Mouse (Mus musculus) forelimb bud, embryonic 11.5 days (tissue): ENCODE data around the gene Banp.

ENCODE experiments used
- DNase-seq: peaks from one replicate; pipeline ENCODE4 v3.0.0-alpha.2; 2012; ENCODE audit warnings: low read depth, low spot score

The Banp gene

DNA sequence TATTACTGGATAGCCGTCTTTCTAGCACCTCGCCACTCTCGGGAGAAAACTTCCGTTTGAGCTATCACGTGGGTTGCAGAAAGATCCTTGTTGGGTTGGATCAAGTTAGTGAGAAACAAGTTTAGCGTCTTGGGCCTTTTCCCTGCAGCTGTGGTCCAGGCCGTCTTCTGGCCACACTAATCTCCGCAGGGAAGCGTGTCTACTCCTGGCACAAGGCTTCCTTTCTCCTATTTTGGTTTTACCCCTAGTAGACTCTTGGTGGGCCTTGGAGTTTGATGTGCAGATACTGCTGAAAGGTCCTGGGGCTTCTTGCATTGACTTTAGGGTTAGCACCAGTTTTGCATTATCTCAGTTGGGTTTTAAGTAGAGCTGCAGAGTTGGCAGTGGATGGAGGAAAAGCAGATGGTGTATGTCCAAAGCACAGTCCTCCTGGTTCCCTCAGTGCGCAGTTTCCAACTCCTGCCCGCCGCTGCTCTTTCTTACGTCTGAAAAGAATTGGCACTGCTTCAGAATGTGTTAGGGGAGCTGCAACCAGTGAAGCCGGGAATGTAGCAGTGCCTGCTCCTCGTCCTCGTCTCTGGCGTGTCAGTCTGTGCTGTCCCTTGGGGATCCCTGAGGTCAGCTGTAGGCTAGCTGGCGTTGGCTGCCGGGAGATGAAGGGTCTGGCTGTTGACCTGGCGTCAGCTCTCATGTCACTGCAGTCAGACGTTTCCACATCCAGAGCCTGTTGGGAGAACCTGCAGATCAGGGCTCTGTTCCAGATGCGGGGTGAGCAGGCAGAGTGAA is 68.7 kb downstream of the Banp start:
- DNase-seq: no peak

DNA sequence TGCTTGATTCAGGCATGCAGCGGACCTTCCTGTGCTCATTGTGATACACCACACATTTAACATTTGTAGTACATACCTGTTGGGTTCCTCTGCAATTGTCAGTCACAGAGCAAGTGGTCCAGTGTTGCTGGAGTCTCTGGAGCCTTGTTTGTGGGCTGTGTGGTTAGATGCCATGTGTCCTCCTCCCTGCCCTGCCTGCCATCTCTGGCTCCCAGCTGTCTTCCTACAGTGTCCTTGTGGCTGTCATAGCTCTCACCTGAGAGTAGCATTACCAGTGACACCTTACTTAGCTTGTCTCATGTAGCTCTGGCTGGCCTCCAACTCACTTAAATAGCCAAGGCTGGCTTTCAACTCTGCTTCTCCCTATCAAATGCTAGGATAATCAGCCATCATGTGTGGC is 69.6 kb downstream of the Banp start:
- DNase-seq: no peak

DNA sequence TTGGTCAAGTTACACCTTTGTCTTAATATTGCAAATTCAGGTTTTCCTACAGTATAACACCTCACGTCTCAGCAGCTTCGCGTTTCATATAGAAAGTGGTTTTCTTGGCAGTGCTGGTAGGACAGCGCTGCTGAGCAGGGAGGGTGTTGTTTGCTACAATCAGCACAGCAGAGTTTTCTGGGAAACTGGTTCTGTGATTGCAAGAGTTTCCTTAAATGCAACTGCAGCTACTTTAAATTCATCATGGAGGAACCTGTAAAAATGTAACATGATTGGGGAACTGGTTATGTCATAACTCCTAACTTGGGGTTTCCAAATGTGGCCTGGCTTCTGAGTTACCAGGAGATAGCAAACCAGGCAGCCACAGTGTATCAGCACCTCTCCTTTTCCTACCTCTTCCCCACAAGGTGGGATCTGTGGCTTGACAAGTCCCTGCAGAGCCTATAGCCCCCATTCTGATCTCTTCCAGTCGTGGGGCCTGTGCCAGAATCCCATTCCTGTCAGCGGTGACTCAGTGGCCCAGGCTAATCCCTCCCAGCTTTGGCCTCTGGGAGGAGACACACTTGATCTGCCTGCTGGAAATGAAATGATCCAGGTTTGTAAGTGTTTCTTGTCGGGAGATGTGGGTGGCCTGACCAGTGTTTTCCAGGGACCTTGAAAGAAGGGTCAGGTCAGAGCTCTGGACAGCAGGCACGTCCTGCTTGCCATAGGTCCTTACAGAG is 70.7 kb downstream of the Banp start:
- no peak for DNase-seq

DNA sequence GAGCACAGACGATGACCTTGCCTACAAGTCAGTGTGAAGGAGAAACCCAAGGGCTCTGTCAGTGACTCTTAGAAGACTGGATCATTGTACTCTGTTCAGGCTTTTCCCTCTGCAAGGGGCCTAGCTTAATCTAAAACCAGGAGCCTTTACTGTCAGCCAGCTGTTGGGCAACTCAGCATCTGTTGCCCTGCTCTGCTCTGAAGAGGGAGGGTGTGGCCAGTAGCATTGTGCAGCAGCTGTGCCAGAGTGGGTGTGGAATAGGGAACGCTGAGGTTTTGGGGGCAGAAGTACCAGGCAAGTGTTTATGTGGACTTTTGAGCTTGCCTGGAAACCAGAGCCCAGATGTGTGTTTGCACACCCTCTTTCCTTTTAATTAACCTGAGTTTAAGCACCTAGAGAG is 72.2 kb downstream of the Banp start:
- no peak for DNase-seq

DNA sequence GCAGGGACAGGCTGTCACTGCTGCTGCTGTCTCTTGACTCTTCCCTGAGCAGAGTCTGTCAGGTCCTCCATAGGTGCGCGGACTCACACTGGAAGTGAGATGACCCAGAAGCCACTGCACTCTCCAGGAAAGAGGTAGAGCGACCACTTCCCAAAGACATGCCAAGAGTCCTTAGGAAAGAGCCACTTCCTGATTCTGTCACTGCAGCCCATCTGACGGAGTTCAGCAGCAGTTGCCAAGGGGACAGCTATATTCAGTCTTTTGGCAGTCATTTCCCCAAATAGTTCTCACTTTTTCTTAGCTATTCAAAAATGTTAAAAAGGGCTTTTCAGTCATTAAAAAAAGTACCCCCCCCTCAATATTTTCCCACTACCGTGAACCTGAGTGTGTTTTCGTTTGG is 72.7 kb downstream of the Banp start:
- no peak for DNase-seq

DNA sequence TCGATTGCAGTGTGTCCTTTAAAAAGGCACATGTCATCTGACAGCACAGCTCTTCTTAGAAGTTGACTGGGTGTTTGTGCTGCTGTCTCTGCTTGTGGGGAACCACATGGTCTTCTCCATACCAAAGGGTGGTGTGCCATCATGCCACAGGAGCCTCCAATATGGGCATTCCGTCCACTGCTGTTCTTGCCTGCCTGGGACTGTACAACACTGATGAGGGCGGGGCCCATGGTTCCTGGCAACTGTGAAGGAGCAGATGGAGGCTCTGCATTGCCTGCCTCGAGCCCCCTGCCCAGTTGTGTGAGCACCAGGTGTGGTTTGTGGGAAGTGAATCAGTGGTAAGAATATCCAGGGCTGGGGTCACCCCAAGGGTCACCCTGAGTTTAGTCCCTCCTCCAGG is 73.2 kb downstream of the Banp start:
- no peak for DNase-seq

DNA sequence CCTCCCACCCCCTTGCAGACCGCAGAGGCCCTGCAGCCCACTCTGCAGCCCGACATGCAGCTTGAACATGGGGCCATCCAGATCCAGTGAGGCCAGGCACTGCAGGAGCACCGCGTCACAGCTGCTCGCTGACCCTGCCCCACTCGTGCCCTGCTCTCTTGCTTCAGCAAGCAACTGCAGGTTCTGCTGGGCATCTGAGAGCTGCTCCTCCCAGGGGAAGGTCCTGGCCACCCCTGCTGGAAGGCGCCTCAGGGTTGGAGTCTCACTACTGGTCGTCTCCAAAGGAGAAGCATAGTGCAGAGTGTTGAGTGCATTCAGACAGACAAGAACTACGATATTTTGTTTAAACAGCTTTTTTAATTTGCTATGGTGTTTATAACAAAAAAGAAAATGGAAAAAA is 76.0 kb downstream of the Banp start:
- no peak for DNase-seq

DNA sequence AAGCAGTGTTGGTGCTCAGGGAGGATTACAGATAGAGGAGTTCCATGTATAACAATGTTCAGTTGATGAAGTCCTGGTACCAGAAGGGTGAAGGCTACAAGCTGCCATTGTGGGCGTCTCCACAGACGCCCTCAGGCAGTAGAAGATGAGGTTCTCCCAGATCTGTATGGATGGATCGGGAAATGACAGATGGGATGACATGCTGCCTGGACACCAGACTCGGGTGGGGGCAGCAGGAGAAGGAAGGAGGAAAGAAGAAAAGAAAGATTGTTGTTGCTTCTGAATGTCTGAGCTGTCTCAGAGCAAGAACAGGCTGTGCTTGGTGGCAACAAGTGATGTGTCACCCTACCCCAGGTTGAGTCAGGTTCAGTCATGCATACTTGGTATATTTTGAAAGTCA is 78.6 kb downstream of the Banp start:
- no peak for DNase-seq

DNA sequence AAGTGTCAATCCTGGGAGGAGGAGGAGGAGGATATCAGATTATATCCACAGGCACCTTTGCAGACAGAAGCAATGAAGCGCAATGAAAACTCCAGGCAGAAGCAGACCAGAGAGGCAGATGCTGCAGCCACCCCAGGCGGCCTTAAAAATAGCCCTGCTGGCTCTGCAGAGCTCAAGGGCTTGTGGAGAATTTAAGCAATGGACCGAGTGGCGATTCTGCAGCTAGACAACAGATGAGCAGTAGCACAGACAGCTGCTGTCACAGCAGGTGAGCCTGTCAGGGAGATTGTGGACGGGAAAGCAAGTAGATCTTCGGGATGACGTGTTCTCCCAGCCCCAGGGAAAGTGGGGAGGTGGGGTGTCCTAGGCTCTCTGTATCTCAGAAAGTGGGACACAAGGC is 81.4 kb downstream of the Banp start:
- no peak for DNase-seq

DNA sequence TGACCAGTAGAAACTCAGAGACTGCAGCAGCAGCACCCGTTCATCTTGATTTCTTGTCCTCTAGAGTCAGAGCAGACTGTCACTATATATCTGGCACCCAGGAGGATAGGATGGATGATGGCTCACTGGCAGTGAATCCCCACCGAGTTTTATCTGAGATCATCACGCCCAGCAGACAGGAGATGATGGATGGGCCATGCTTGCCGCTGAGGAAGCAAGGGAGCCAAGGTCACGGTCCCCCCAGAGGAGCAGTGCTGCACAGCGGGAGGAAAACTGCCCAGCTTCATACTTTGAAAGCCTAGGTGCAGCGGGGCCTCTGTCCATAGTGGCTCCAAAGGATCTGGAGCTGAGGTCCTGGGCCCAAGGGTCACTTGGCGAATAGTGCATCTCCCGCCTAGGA is 83.2 kb downstream of the Banp start:
- DNase-seq: no peak

DNA sequence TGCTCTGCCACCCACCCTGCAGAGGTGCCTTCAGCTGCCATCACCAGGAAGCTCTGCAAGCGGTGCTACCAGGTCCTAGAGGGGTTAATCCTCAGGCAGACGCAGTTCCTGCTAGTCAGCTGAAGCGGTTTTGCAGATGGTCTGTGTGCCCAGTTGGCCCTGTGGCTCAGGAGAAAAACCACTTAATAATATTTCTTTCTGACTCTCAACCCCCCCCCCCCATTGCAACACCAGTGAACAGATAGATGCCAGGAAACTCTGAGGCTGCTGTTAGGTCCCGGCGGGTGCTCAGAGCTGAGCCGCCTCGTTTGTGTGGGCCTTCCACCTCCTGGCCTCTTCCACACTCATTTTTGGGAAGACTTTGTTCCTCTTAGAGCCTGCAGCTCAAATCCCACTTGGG is 86.0 kb downstream of the Banp start:
- no peak for DNase-seq

DNA sequence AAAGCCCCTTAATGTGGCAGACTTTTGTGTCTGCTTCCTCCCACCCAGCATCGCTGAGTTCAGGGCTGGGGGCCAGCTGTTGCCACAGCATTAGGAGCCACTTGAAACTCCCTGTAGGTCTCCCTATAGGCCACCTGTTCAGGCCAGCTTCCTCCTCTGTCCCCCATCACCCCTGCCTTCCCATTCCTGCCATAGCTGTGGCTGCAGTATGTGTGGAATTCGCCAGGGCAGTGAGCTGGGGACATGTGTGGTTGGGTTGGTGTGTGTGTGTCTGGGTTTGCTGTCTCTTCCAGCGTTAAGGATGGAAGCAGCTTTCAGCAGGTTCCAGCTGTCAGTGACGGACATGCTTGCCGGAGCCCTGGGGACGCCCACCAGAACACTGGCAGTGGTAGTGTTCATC is 86.8 kb downstream of the Banp start:
- DNase-seq: no peak

DNA sequence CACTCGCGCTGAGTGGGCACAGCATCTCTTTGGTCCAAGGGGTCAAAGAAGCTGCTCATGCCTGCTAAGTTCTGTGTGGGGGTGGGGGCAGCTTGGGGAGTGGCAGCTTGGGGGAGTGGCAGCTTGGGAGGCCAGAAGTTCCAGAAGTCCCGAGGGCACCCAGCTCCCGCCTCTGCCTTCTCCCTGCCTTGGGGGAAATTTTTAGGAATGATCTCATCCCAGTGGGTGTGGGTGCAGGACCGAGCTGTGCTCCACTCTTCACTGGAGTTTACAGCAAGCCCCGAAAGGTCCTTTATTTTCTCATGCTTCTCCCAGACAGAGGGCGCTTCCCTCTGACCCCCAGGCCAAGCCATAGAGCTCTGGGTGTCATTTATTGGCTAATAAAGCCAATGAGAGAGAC is 87.7 kb downstream of the Banp start:
- no peak for DNase-seq

DNA sequence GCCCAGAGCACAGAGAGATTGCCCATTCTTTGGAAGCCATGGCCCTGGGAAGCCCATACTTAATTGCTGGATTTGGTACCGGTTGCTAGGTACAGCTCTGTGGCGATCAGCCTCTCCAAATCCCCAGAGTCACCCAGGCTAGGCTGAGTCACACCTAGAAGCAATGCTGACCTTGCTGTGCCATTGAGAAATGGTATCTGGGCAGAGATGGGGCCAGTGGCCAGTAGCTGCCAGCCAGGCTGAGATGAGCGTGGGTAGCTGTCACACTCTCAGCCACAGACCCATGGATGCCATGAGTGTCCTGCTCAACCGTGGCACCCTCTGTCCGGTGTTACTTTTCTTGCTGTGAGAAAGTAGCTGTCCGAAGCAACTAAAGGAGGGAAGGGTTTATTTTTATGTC is 88.5 kb downstream of the Banp start:
- DNase-seq: no peak

DNA sequence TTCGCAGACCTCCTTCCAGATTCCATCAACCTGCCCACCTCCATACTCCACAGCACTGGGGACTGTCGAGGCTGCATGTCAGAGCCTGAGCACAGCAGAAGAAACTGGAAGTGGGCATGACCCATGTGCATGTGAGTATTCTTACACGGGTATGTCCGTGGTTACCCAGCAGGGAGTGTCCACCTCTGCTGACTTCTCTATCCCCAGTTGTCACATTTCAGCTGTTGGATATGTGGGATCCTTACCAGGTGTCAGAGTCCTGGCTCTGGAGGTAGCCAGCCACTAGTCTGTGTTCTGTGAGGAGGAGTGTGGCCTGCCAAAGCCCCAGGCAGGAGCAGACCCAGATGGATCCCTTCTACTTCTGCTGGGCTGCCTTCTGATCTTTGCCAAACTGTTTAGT is 89.9 kb downstream of the Banp start:
- no peak for DNase-seq

DNA sequence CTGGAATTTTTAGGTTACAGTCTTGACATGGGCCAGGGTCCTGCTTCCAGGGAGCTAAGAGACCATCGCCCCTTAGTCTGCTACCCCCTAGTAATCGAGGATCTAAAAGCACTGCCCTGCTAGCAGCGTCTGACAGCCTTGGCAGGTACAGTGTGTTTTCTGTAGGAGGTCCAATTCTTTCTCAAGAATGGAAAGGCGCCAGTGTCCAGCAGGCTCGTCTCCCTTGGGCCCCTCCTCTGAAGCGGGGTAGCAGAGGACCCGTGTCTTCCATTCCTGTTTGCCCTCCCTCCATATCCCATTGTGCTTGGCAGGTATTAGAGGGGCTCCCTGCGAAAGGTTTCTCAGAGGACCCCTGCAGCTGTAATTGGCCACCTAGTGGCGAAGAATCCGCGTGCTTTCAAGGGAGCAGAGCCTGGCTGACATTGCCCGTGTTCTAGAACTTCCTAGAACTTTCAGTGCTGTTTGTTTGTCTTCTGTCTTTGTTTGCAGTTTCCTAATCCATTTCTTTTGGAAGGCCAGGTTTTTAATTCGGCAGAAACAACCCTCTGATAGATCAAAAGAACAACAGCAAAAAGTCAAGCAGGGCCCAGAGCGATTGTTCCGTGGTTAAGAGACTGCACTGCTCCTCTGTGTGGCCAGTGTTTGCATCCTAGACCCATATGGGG is 97.8 kb downstream of the Banp start:
- DNase-seq: no peak

DNA sequence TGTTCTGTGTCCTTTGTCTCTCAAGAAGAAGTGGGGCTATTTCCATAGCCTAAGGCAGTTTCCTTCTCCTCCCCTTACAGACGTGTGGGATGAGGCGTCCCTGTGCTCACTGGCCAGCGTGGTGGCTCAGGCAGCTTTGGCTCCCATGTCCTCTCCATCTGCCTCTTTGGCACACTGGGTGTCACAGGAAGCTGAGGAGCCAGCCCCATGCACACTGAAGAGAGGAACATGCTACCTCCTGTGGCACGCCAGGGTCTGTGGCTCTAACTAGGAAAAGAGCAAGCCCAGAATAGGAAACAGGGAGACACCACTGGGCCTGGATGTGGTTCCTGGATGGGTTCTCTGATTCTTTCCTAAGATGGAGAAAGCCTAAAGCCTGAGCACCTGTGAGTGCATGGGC is 99.7 kb downstream of the Banp start:
- DNase-seq: no peak

DNA sequence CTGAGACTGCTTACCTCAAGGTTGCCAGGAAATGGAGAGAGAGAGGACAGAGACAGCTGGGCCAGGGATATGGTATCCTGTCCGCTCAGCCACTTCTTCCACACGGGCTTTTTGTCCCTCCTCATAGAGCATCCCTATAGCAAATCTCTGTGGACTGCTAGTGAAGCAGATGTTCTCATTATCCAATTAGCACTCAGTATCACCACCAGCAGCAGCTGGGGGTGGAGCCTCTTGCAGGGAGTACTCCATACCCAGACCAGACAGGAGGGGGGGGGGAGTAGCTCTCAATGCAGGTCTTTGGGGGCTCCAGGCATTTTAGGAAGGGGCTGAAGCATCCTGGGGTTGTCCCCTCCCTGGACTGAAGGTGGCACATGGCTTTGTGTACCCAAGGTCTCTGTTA is 100.4 kb downstream of the Banp start:
- DNase-seq: no peak

DNA sequence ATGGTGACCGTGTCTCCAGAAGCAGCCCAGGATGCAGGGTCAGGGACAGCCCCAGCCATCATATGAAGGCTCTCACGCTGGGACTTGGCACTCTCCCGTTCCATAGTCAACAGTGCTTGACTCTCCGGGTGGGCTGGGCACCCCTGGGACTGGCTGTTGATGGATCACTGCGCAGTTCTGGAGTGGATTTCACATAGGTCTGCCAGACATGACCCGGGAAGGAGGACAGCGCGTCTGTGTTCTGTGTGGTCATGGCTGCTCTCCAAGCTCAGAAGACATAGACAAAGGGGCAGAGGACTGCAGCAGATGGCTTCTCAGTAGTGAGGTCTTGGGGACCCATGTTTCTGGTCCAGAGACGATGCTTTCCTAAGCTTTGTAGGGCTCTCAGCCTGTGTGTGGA is 101.1 kb downstream of the Banp start:
- DNase-seq: no peak

DNA sequence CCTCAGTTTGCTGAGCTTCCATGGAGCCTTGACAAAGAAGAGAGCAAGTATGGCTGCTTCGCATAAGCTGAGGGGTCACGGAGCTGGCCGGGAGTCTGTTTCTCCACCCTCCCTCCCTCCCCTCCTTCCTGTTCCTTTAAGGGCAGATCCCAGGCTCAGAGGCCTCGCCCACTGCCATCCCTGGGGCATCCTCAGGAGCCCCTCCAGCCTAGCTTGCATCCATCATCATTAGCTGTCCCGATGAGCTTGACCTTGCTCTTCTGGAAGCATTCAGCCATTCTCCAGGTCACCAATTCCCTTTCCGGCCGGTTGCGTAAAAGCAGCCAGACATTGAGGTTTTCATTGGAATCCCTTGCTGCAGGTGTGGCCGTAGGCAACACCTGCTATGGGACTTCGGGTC is 105.8 kb downstream of the Banp start:
- DNase-seq: no peak

DNA sequence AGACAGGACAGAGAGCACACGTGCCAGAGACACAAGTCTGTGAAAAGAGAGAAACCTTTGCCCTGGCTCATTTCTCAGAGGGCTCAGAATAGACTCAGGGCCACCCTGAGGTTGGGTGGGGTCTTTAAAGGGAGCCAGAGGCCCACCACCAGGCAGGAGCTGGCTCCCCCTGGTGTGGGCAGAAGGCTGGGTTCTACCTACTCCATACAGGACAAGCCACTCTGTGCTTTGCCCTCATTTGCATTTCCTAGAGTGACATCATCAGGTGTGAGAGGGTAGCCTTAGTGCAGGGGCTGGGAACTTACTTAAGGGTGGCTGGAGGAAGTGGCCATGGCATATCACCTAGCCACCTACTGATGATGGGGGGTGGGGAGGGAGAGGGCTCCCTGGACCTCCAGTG is 106.6 kb downstream of the Banp start:
- no peak for DNase-seq

DNA sequence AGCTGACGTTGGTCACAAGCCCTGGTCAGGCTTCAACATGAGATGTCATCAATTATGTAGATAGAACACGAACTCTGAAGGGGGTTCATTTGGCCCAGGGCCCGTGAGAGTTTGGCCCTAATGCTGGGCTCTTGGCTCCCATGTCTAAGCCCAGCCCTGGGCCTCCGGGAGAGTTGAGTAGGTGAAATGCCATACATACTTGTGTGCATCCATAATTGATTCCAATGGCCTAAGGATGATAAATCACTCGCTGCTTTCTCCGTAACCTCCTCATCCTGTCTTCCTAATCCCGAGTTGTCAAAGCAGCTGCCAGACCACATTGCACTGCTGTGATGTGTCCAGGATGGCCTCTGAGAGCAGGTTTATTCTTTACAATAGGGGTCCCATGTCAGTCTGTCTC is 107.3 kb downstream of the Banp start:
- no peak for DNase-seq

DNA sequence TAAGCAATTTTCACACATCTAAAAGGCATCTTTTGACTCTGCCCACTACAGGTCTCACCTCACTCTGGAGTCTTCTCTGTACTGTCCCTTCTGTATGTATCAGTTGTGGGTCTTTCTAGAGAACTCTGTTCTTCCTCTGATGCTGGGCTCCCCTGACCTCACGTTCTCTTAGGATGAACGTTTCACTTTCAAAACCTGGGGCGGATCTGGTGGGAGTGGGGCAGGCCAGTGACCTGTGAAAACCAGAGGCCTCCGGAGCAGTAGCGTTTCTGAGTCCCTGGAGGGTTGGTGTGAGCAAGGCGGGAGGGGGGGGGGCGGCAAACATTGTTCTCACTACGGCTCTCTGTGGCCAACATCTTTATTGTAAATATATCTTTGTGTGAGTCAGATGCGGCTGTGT is 109.0 kb downstream of the Banp start:
- no peak for DNase-seq
